Mouse (Mus musculus): ENCODE data around the gene Gm17334. TPM values are rescaled to one million over a fixed set of nuclear protein-coding genes. Genes with fewer than 3 reads are reported as not detected.

The Gm17334 gene
- polyA plus RNA-seq, 2 experiments, result 0.11 to 0.28 TPM

- no peak overlapping the region for H3K4me3 ChIP-seq (replicated peaks; ENCODE audit: low read length)
- no peak for TF ChIP-seq POLR2A (IDR thresholded peaks at IDR 0.05; ENCODE audit: borderline replicate concordance, extremely low read depth, insufficient read depth, insufficient read length)
- ATAC-seq (ENCODE audit: low FRiP score, low read depth), result no peak
- no peak overlapping the region for H3K9ac ChIP-seq (ENCODE audit: low read depth, low read length, severe bottlenecking)
- no peak for DNase-seq (ENCODE audit: low spot score)
- 61% methylated on average over 6 of the region's 6 CpGs for WGBS
- no peak overlapping the region for H3K4me2 ChIP-seq (replicated peaks; ENCODE audit: low read depth, low read length, severe bottlenecking)
- no peaks in the 10 kb centered on the region for H3K36me3 ChIP-seq (ENCODE audit: control insufficient read depth, insufficient read depth, low read length)
- H3K27me3 ChIP-seq (ENCODE audit: control insufficient read depth, insufficient read depth, low read length), result no peaks in the 10 kb centered on the region
- H3K4me1 ChIP-seq (ENCODE audit: control insufficient read depth, insufficient read depth, low read length), result no peaks in the 10 kb centered on the region
- no peak overlapping the region for H3K27ac ChIP-seq (replicated peaks; ENCODE audit: low read depth, low read length)
- no peaks in the 10 kb centered on the region for H3K9me3 ChIP-seq (ENCODE audit: control insufficient read depth, low read length)
Measured at GRCm38 (mm10) chr11:53818794-53819193, 45.8 kb upstream of the Gm17334 start.

- H3K9ac ChIP-seq (ENCODE audit: low read depth, low read length, severe bottlenecking), result no peak overlapping the region
- ATAC-seq (ENCODE audit: low FRiP score, low read depth) (no peak), DNase-seq (ENCODE audit: low spot score) (no peak)
- no peak overlapping the region for H3K27ac ChIP-seq (replicated peaks; ENCODE audit: low read depth, low read length)
- no peaks in the 10 kb centered on the region for H3K36me3 ChIP-seq (ENCODE audit: control insufficient read depth, insufficient read depth, low read length)
- H3K9me3 ChIP-seq (ENCODE audit: control insufficient read depth, low read length), result no peaks in the 10 kb centered on the region
- H3K4me3 ChIP-seq (replicated peaks; ENCODE audit: low read length), result no peak overlapping the region
- WGBS, result 93% methylated on average over 5 of the region's 5 CpGs
- no peak overlapping the region for H3K4me2 ChIP-seq (replicated peaks; ENCODE audit: low read depth, low read length, severe bottlenecking)
- H3K27me3 ChIP-seq (ENCODE audit: control insufficient read depth, insufficient read depth, low read length), result no peaks in the 10 kb centered on the region
- H3K4me1 ChIP-seq (ENCODE audit: control insufficient read depth, insufficient read depth, low read length), result no peaks in the 10 kb centered on the region
- TF ChIP-seq POLR2A (IDR thresholded peaks at IDR 0.05; ENCODE audit: borderline replicate concordance, extremely low read depth, insufficient read depth, insufficient read length), result no peak
Measured at GRCm38 (mm10) chr11:53816841-53817375, 43.9 kb upstream of the Gm17334 start.

- ATAC-seq (ENCODE audit: low FRiP score, low read depth) (no peak), DNase-seq (ENCODE audit: low spot score) (no peak)
- no peaks in the 10 kb centered on the region for H3K9me3 ChIP-seq (ENCODE audit: control insufficient read depth, low read length)
- no peak overlapping the region for H3K27ac ChIP-seq (replicated peaks; ENCODE audit: low read depth, low read length)
- no peak for TF ChIP-seq POLR2A (IDR thresholded peaks at IDR 0.05; ENCODE audit: borderline replicate concordance, extremely low read depth, insufficient read depth, insufficient read length)
- WGBS, result 59% methylated on average over 3 of the region's 3 CpGs
- H3K4me1 ChIP-seq (ENCODE audit: control insufficient read depth, insufficient read depth, low read length), result no peaks in the 10 kb centered on the region
- no peaks in the 10 kb centered on the region for H3K27me3 ChIP-seq (ENCODE audit: control insufficient read depth, insufficient read depth, low read length)
- H3K4me2 ChIP-seq (replicated peaks; ENCODE audit: low read depth, low read length, severe bottlenecking), result no peak overlapping the region
- no peak overlapping the region for H3K9ac ChIP-seq (ENCODE audit: low read depth, low read length, severe bottlenecking)
- H3K36me3 ChIP-seq (ENCODE audit: control insufficient read depth, insufficient read depth, low read length), result no peaks in the 10 kb centered on the region
- H3K4me3 ChIP-seq (replicated peaks; ENCODE audit: low read length), result no peak overlapping the region
Measured at GRCm38 (mm10) chr11:53814810-53815209, 41.8 kb upstream of the Gm17334 start.

GRCm38 (mm10) chr11:53813001-53813868 lies 40.2 kb upstream of the Gm17334 start:
- Histone ChIP-seq H3K36me3 (ENCODE audit: control insufficient read depth, insufficient read depth, low read length) (no peaks in the 10 kb centered on the region), H3K27me3 (ENCODE audit: control insufficient read depth, insufficient read depth, low read length) (no peaks in the 10 kb centered on the region), H3K4me3 (replicated peaks; ENCODE audit: low read length) (no peak overlapping the region), H3K9ac (ENCODE audit: low read depth, low read length, severe bottlenecking) (no peak overlapping the region), H3K4me1 (ENCODE audit: control insufficient read depth, insufficient read depth, low read length) (no peaks in the 10 kb centered on the region), H3K27ac (replicated peaks; ENCODE audit: low read depth, low read length) (no peak overlapping the region), H3K9me3 (ENCODE audit: control insufficient read depth, low read length) (no peaks in the 10 kb centered on the region), H3K4me2 (replicated peaks; ENCODE audit: low read depth, low read length, severe bottlenecking) (no peak overlapping the region)
- DNase-seq (ENCODE audit: low spot score), result no peak
- WGBS, result 76% methylated on average over 16 of the region's 16 CpGs
- TF ChIP-seq POLR2A (IDR thresholded peaks at IDR 0.05; ENCODE audit: borderline replicate concordance, extremely low read depth, insufficient read depth, insufficient read length), result no peak
- ATAC-seq (ENCODE audit: low FRiP score, low read depth), result no peak

- TF ChIP-seq POLR2A (IDR thresholded peaks at IDR 0.05; ENCODE audit: borderline replicate concordance, extremely low read depth, insufficient read depth, insufficient read length), result no peak
Measured at GRCm38 (mm10) chr11:53811312-53811711, 38.3 kb upstream of the Gm17334 start.

More at GRCm38 (mm10) chr11:53811312-53811711, 38.3 kb upstream of the Gm17334 start:
- Histone ChIP-seq H3K4me3 (replicated peaks; ENCODE audit: low read length) (no peak overlapping the region), H3K9ac (ENCODE audit: low read depth, low read length, severe bottlenecking) (no peak overlapping the region), H3K4me1 (ENCODE audit: control insufficient read depth, insufficient read depth, low read length) (no peaks in the 10 kb centered on the region), H3K9me3 (ENCODE audit: control insufficient read depth, low read length) (no peaks in the 10 kb centered on the region), H3K4me2 (replicated peaks; ENCODE audit: low read depth, low read length, severe bottlenecking) (no peak overlapping the region), H3K27ac (replicated peaks; ENCODE audit: low read depth, low read length) (no peak overlapping the region), H3K27me3 (ENCODE audit: control insufficient read depth, insufficient read depth, low read length) (no peaks in the 10 kb centered on the region), H3K36me3 (ENCODE audit: control insufficient read depth, insufficient read depth, low read length) (no peaks in the 10 kb centered on the region)
- DNase-seq (ENCODE audit: low spot score) (no peak), ATAC-seq (ENCODE audit: low FRiP score, low read depth) (no peak)
- 80% methylated on average over 3 of the region's 3 CpGs for WGBS

All from limb, embryonic 14.5 days (tissue).